Mouse (Mus musculus): Measurements from ENCODE around the gene Gm17545.

Gm17545 gene

GRCm38 (mm10) chr9:22447213-22447612 lies 6.9 kb upstream of the Gm17545 start:
- DNase-seq, result no peak

DNA sequence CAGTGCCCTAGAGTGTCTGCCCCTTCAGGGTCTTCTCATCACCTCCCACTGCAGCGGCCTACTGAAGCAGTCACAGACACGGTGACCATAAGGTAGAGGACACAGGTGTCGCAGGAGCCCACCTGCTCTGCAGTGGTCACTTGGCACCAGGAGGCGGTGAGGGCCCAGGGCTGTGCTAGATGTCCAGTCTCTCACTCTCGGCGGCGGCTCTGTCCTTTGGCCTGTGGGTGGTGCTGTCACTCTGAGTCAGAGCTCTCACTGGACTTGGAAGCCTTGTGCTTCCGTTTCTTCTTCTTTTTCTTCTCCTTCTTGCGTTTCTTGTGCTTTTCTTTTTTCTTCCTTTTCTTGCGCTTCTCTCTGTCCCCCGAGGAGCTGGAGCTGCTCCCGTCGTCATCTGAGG lies 5.7 kb upstream of the Gm17545 start:
- DNase-seq, result no peak

- DNase-seq, result no peak
These were observed 4.9 kb upstream of the Gm17545 start for GRCm38 (mm10) chr9:22449209-22449608.

DNA sequence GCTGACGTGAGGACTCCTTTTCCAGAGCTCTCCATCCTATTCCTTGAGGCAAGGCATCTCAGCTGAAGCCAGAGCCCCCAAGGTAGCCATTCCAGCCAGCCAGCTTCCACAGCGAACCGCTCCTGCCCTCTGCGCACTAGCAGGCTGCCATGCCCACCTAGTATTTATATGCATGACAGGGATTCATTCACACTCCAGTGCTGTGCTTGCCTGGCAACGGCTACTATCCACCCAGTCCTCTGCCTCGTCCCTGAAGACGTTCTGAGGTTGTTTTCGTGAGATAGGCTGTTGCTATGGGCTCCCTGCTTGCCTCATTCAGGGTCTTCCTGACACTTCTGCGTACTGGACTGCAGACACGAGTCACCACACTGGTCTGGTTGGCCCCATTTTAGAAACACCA lies 1.4 kb upstream of the Gm17545 start:
- DNase-seq, result no peak

GRCm38 (mm10) chr9:22453501-22453924 lies 577 bp upstream of the Gm17545 start:
- no peak for DNase-seq

DNA sequence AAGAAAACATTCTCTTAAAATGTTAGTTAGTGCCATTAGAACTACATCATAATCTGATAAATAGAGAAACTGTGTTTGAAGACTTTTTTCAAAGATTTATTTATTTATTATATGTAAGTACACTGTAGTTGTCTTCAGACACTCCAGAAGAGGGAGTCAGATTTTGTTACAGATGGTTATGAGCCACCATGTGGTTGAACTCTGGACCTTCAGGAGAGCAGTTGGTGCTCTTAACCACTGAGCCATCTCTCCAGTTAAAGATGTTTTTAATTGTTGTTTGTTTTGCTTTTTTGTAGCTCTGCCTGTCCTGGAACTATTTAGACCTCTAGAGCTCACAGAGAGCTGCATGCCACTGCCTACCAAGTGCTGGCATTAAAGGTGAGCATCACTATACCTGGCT lies 951 bp downstream of the Gm17545 start:
- DNase-seq, result no peak

DNA sequence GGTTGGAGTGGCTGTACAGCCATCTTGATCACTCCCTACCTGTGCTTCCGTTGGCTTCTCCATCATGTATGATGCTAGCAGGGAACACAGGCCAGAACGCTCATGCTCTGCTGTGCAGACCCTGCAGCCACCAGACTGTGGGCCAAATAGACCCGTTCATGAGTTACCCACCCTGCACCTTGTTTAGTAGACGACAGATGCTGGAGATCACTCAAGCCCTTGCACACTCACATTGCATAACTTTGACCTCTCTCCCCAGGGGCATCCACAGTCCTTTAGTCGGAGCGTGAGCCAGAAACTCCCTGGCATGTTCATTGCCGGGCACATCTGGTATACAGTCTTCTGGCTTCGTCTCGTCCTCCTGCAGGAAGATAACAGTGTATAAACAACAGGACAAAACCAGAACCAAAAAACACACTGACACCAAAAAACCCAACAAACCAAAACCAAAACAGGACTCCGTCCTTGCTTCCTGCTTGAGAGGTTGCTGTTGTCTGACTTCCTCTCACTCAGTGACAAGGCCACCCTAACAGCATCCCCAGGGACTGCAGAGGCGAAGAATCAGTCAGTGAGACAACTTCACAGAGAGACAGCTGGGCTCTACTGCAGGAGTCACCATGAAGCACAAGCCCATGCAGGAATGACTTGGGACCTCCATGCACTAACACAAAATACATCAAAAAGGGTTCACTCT lies 3.2 kb downstream of the Gm17545 start:
- no peak for DNase-seq

- no peak for DNase-seq
These were observed 7.9 kb downstream of the Gm17545 start for GRCm38 (mm10) chr9:22461946-22462345.

DNA sequence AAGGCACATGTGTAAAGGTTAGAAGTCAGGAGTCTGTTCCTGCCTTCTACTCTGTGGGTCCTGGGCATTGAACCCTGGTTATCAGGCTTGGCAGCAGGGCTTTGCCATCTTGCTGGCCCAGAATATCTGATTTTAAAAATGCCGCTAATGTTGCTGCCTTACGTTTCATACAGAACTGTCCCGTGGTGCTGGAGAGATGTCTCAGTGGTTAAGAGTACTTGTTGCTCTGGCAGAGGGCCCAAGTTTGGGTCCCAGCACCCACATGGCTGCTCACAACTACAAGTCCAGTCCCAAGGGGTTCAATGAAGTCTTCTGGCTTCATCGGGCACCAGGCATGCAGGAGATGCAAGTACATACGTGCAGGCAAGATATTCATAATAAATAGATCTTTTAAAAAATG lies 12.1 kb downstream of the Gm17545 start:
- no peak for DNase-seq

GRCm38 (mm10) chr9:22467371-22468169 lies 13.5 kb downstream of the Gm17545 start:
- peak; percentile 42 for DNase-seq

- DNase-seq, result peak; percentile 61
These were observed 14.2 kb downstream of the Gm17545 start for GRCm38 (mm10) chr9:22468170-22468898.

DNA sequence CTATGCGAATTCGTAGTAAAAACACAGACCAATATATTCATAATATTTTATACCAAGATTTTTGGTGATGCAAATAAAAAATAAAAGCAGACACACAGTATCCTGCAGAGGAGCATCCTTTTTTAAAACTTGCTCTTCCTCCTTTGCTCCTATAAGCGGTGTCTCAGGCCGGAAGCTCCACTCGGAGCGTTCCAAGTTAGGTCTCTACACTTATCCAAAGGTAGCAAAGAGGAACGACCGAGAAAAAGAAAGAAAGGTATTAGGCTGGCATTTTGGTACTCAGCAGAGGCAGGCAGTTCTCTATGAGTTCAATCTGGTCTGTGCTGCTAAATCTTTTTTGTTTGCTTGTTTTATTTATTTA lies 14.8 kb downstream of the Gm17545 start:
- no peak for DNase-seq

GRCm38 (mm10) chr9:22469643-22470042 lies 15.6 kb downstream of the Gm17545 start, which contains the start of gene Rp9:
TSS of gene Rp9 (minus strand) at chr9:22469743.
- DNase-seq, result no peak

- DNase-seq, result peak; percentile 88
These were observed 21.4 kb downstream of the Gm17545 start, which contains the start of gene Bbs9 for GRCm38 (mm10) chr9:22475424-22475868. TSS of gene Bbs9 (plus strand) at chr9:22475715.

- no peak for DNase-seq
These were observed 22.2 kb downstream of the Gm17545 start for GRCm38 (mm10) chr9:22476265-22476664.

GRCm38 (mm10) chr9:22478946-22479345 lies 24.9 kb downstream of the Gm17545 start:
- DNase-seq, result no peak

- no peak for DNase-seq
These were observed 29.9 kb downstream of the Gm17545 start for GRCm38 (mm10) chr9:22483866-22484561.

- DNase-seq, result no peak
These were observed 30.6 kb downstream of the Gm17545 start for GRCm38 (mm10) chr9:22484562-22485308.

- DNase-seq, result no peak
These were observed 32.1 kb downstream of the Gm17545 start for GRCm38 (mm10) chr9:22486211-22486610.

- DNase-seq, result no peak
These were observed 34.9 kb downstream of the Gm17545 start for GRCm38 (mm10) chr9:22488963-22489362.

DNA sequence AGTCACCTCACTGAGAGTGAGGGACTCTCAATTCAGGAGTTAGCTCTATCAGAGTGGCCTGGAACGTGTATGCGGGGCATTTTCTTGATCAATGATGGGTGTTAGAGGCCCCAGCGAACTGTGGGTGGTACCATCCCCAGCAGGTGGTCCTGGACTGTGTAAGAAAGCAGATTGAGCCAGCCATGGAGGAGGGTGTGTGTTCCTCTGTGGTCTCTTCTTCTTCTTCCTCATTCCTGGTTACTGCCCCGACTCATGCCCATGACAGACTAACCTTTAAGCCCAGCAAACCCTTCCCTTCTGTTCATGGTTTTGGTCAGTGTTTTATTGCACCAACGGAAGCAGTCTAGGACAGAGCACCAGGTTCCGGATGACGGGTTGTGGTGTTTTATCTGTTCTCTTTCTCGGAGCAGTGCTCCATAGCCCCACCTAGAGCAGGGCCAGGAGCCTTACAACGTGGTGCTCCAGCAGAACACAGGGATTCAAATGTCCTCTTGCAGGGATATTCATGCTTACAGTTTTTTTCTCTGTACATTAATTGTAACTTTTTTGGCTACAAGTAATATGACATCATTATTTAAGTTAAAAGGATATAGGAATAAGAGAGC lies 40.2 kb downstream of the Gm17545 start:
- no peak for DNase-seq

- no peak for DNase-seq
These were observed 41.0 kb downstream of the Gm17545 start for GRCm38 (mm10) chr9:22495133-22495532.
